Mouse (Mus musculus): ENCODE data around the gene Fcmr. TPM values are rescaled to one million over a fixed set of nuclear protein-coding genes. Genes with fewer than 3 reads are reported as not detected.

Fcmr gene
- polyA plus RNA-seq, 1 experiment from 2014 or later, result 2.0 TPM

GRCm38 (mm10) chr1:130893329-130894040 is 28.0 kb downstream of the Fcmr start:
- no peak for TF ChIP-seq CTCF (IDR thresholded peaks at IDR 0.05; ENCODE audit: low read depth)
- Histone ChIP-seq H3K36me3 (ENCODE audit: control insufficient read depth, insufficient read depth) (no peaks in the 10 kb centered on the region), H3K4me3 (ENCODE audit: low read depth, low read length) (no peak overlapping the region), H3K9ac (ENCODE audit: low read depth, low read length) (no peak overlapping the region), H3K27ac (ENCODE audit: low read depth, low read length) (no peak overlapping the region), H3K4me2 (replicated peaks; ENCODE audit: low read depth) (no peak overlapping the region), H3K9me3 (ENCODE audit: control insufficient read depth) (no peaks in the 10 kb centered on the region), H3K27me3 (replicated peaks; ENCODE audit: control insufficient read depth, insufficient read depth, low read length) (no peaks in the 10 kb centered on the region), H3K4me1 (replicated peaks; ENCODE audit: control insufficient read depth, insufficient read depth, low read length) (no peaks in the 10 kb centered on the region)
- WGBS, result 78% methylated on average over 9 of the region's 9 CpGs
- no peak for ATAC-seq

DNA sequence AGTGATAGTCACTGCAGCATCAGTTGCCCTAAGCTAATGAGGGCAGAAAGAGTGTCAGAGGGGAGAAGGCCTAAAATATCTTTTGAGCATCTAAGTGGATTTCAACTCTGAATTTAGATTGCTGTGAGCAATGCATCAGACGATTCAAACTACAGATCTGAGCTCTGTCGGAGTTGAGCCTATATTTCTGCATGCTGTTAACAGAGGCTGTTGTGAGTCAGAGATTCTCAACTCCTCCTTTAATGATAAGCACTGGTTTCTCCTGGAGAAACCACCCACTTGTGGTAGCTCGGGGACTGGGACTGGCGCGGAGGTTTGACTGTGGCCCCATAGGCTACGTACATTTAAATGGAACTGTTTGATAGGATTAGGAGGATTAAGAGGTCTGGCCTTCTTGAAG is 29.0 kb downstream of the Fcmr start:
- Histone ChIP-seq H3K27ac (ENCODE audit: low read depth, low read length) (no peak overlapping the region), H3K27me3 (replicated peaks; ENCODE audit: control insufficient read depth, insufficient read depth, low read length) (no peaks in the 10 kb centered on the region), H3K9me3 (ENCODE audit: control insufficient read depth) (no peaks in the 10 kb centered on the region), H3K4me2 (replicated peaks; ENCODE audit: low read depth) (no peak overlapping the region), H3K9ac (ENCODE audit: low read depth, low read length) (no peak overlapping the region), H3K4me1 (replicated peaks; ENCODE audit: control insufficient read depth, insufficient read depth, low read length) (no peaks in the 10 kb centered on the region), H3K36me3 (ENCODE audit: control insufficient read depth, insufficient read depth) (no peaks in the 10 kb centered on the region), H3K4me3 (ENCODE audit: low read depth, low read length) (no peak overlapping the region)
- no peak for ATAC-seq
- no peak for TF ChIP-seq CTCF (IDR thresholded peaks at IDR 0.05; ENCODE audit: low read depth)
- 72% methylated on average over 6 of the region's 6 CpGs for WGBS

DNA sequence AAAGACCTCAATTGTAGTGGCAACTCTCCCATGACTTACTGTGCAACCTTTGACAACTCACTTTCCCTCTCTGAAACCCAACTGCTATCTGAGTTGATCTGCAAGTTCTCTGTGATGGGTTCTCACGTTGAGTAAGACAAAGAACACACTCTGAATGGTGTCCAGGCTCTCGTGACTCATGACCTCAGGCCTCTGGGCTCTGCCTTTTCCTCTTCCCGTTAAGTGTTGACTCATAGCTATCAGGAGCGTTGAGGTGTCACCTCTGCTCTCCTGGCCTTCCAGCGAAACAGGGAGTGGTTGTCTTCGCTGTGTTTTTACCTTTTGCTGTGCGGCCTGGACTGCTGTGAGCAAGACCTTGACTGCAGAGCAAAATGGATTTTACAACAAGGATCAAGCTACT is 37.0 kb downstream of the Fcmr start:
- WGBS, result 59% methylated on average over 7 of the region's 7 CpGs
- ATAC-seq, result no peak; the same call in 1 of the 2 replicates
- H3K9me3 ChIP-seq (ENCODE audit: control insufficient read depth), result no peaks in the 10 kb centered on the region

DNA sequence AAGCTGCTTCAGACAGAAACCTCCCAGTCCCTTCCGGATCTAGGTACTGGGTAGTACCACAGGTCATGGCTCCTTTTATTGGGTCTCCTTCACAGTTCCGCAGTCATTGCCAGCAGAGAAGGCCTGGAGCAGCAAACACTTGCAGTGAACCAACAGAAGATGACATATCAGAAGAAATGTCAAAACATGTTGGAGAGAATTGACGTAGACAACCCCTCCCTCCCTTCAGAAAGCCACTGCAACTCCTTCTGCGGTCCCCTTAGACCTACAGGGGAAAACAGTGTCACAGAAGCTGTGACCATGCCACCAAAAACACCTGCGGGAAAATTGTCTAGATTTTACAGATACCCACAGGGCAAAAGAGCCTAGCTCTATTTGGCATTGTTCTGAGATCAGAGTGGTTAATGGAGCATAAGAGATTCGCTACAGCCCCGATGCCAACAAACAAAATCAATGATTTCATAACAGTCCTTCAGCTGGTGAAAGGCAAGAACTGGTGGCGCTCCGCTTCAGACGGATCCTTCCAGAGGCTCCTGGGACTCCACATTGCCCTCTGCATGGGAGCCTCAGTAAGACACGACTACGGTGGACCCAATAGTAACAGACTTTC is 46.0 kb downstream of the Fcmr start, which contains the start of gene Il20:
Gene Il20, minus strand, starts transcription at position 51 of the 610 bp plus-strand sequence.
- H3K9me3 ChIP-seq (ENCODE audit: control insufficient read depth), result no peaks in the 10 kb centered on the region
- H3K36me3 ChIP-seq (ENCODE audit: control insufficient read depth, insufficient read depth), result no peaks in the 10 kb centered on the region
- 88% methylated on average over 12 of the region's 12 CpGs for WGBS
- no peak within 1 kb of the TSS for H3K27ac ChIP-seq (ENCODE audit: low read depth, low read length)
- H3K9ac ChIP-seq (ENCODE audit: low read depth, low read length), result no peak within 1 kb of the TSS
- no peak within 1 kb of the TSS for H3K4me3 ChIP-seq (ENCODE audit: low read depth, low read length)
- H3K27me3 ChIP-seq (replicated peaks; ENCODE audit: control insufficient read depth, insufficient read depth, low read length), result no peaks in the 10 kb centered on the region
- H3K4me2 ChIP-seq (replicated peaks; ENCODE audit: low read depth), result no peak within 1 kb of the TSS
- TF ChIP-seq CTCF (IDR thresholded peaks at IDR 0.05; ENCODE audit: low read depth), result no peak
- ATAC-seq, result no peak
- no peaks in the 10 kb centered on the region for H3K4me1 ChIP-seq (replicated peaks; ENCODE audit: control insufficient read depth, insufficient read depth, low read length)

More for the DNA sequence above, 37.0 kb downstream of the Fcmr start:
- H3K27ac ChIP-seq (ENCODE audit: low read depth, low read length), result no peak overlapping the region
- H3K9ac ChIP-seq (ENCODE audit: low read depth, low read length), result no peak overlapping the region
- H3K4me3 ChIP-seq (ENCODE audit: low read depth, low read length), result no peak overlapping the region
- no peaks in the 10 kb centered on the region for H3K27me3 ChIP-seq (replicated peaks; ENCODE audit: control insufficient read depth, insufficient read depth, low read length)
- no peak for TF ChIP-seq CTCF (IDR thresholded peaks at IDR 0.05; ENCODE audit: low read depth)
- no peak overlapping the region for H3K4me2 ChIP-seq (replicated peaks; ENCODE audit: low read depth)
- no peaks in the 10 kb centered on the region for H3K36me3 ChIP-seq (ENCODE audit: control insufficient read depth, insufficient read depth)
- no peaks in the 10 kb centered on the region for H3K4me1 ChIP-seq (replicated peaks; ENCODE audit: control insufficient read depth, insufficient read depth, low read length)

- Histone ChIP-seq H3K4me2 (replicated peaks; ENCODE audit: low read depth) (no peak overlapping the region), H3K36me3 (ENCODE audit: control insufficient read depth, insufficient read depth) (no peaks in the 10 kb centered on the region), H3K27ac (ENCODE audit: low read depth, low read length) (no peak overlapping the region), H3K9ac (ENCODE audit: low read depth, low read length) (no peak overlapping the region), H3K27me3 (replicated peaks; ENCODE audit: control insufficient read depth, insufficient read depth, low read length) (no peaks in the 10 kb centered on the region), H3K4me3 (ENCODE audit: low read depth, low read length) (no peak overlapping the region), H3K4me1 (replicated peaks; ENCODE audit: control insufficient read depth, insufficient read depth, low read length) (no peaks in the 10 kb centered on the region), H3K9me3 (ENCODE audit: control insufficient read depth) (no peaks in the 10 kb centered on the region)
- TF ChIP-seq CTCF (IDR thresholded peaks at IDR 0.05; ENCODE audit: low read depth), result no peak
- 18% methylated on average over 1 of the region's 1 CpGs for WGBS
- ATAC-seq, result peak; percentile 59
Measured at GRCm38 (mm10) chr1:130918323-130918980, 53.0 kb downstream of the Fcmr start.

DNA sequence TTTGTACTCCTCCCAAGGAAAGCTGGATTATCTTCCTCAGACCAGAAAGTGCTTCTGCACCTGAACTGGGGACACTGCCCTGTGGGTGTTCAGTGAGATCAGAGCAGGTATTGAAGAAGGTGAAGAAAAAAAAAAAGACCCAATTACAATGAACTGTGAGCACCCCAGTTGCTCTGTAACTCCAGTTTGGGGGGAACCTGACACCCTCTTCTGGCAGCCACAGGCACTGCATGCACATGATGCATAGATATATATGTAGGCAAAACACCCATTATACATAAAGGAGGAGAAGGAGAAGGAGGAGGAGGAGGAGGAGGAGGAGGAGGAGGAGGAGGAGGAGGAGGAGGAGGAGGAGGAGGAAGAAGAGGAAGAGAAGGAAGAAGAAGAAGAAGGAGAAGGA is 61.0 kb downstream of the Fcmr start:
- Histone ChIP-seq H3K4me3 (ENCODE audit: low read depth, low read length) (no peak overlapping the region), H3K27ac (ENCODE audit: low read depth, low read length) (no peak overlapping the region), H3K9me3 (ENCODE audit: control insufficient read depth) (no peaks in the 10 kb centered on the region), H3K4me1 (replicated peaks; ENCODE audit: control insufficient read depth, insufficient read depth, low read length) (no peaks in the 10 kb centered on the region), H3K9ac (ENCODE audit: low read depth, low read length) (no peak overlapping the region), H3K27me3 (replicated peaks; ENCODE audit: control insufficient read depth, insufficient read depth, low read length) (no peaks in the 10 kb centered on the region), H3K4me2 (replicated peaks; ENCODE audit: low read depth) (no peak overlapping the region), H3K36me3 (ENCODE audit: control insufficient read depth, insufficient read depth) (no peaks in the 10 kb centered on the region)
- TF ChIP-seq CTCF (IDR thresholded peaks at IDR 0.05; ENCODE audit: low read depth), result peak; percentile 49
- no peak for ATAC-seq

Other genes starting within 250 kb of the Fcmr start
- 0.08 TPM in 1 of 2 replicates, not detected in the other for gene Zp3r, start 236.0 kb upstream of the Fcmr start, polyA plus RNA-seq (2015; fragmentation: Nextera tagmentation; extraction: Ambion mirVana)
- 0.82 and 0.98 TPM in 2 replicates for gene C4bp, start 204.0 kb upstream of the Fcmr start, polyA plus RNA-seq (2015; fragmentation: Nextera tagmentation; extraction: Ambion mirVana)
- gene Gm29427, start 149.9 kb upstream of the Fcmr start, polyA plus RNA-seq (2015; fragmentation: Nextera tagmentation; extraction: Ambion mirVana), result 0.20 and 0.48 TPM in 2 replicates
- 8.9 and 9.5 TPM in 2 replicates for gene Yod1, start 148.3 kb upstream of the Fcmr start, polyA plus RNA-seq (2015; fragmentation: Nextera tagmentation; extraction: Ambion mirVana)
- gene Pfkfb2, start 136.4 kb upstream of the Fcmr start, polyA plus RNA-seq (2015; fragmentation: Nextera tagmentation; extraction: Ambion mirVana), result 6.1 and 7.0 TPM in 2 replicates
- gene AA986860, start 133.7 kb upstream of the Fcmr start, polyA plus RNA-seq (2015; fragmentation: Nextera tagmentation; extraction: Ambion mirVana), result 42.3 and 46.7 TPM in 2 replicates
- 0.17 TPM in 1 of 2 replicates, not detected in the other for gene Fcamr, start 64.8 kb upstream of the Fcmr start, polyA plus RNA-seq (2015; fragmentation: Nextera tagmentation; extraction: Ambion mirVana)
- gene Pigr, start 39.0 kb upstream of the Fcmr start, polyA plus RNA-seq (2015; fragmentation: Nextera tagmentation; extraction: Ambion mirVana), result 14.0 and 15.1 TPM in 2 replicates
- gene Il24, start 21.8 kb downstream of the Fcmr start, polyA plus RNA-seq (2015; fragmentation: Nextera tagmentation; extraction: Ambion mirVana), result not detected in 2 replicates
- gene Il20, start 45.8 kb downstream of the Fcmr start, polyA plus RNA-seq (2015; fragmentation: Nextera tagmentation; extraction: Ambion mirVana), result not detected in 2 replicates
- not detected in 2 replicates for gene Il19, start 74.4 kb downstream of the Fcmr start, polyA plus RNA-seq (2015; fragmentation: Nextera tagmentation; extraction: Ambion mirVana)
- not detected in 2 replicates for gene Il10, start 154.2 kb downstream of the Fcmr start, polyA plus RNA-seq (2015; fragmentation: Nextera tagmentation; extraction: Ambion mirVana)
- 34.9 and 35.9 TPM in 2 replicates for gene Mapkapk2, start 232.2 kb downstream of the Fcmr start, polyA plus RNA-seq (2015; fragmentation: Nextera tagmentation; extraction: Ambion mirVana)

Data from intestine, postnatal 0 days (tissue).